Mouse (Mus musculus) adrenal gland, adult (tissue): Measurements from ENCODE around the gene Sprr2j-ps.

Experiments used
- DNase-seq, 2 experiments: peaks; one replicate each; pipeline ENCODE4 v3.0.0; 2022 to 2023; ENCODE audit warnings: low spot score in 1 of 2; ENCODE audit not compliant: inconsistent age in 2 of 2

Gene Sprr2j-ps

GRCm38 (mm10) chr3:92417782-92418181 is at the start of gene Sprr2j-ps:
Gene Sprr2j-ps (plus strand): TSS chr3:92418082.
- DNase-seq: no peak

- DNase-seq: no peak
Observed at GRCm38 (mm10) chr3:92373613-92374012, 44.3 kb upstream of the Sprr2j-ps start.

GRCm38 (mm10) chr3:92385385-92385784 is 32.5 kb upstream of the Sprr2j-ps start, which contains the start of gene Sprr2h:
Gene Sprr2h (plus strand): TSS chr3:92385685.
- no peak for DNase-seq

DNA sequence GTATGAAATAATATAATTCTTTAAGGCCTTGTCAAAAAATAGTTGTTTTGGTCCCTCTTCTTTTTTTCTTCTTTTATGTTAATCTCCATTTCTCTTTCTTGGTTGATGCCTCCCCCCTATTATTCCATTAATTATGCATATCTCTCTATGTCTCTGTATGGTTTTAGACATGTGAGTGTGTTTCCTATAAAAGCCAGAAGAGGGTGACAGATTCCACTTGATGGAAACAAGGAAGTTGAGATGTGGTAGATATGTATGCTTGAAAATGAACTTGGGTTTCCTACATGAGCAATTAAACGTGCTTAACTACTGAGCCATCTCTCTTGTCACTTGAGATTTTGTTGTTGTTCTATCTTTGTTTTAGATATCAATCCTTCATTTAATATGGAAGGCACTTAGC is 23.6 kb upstream of the Sprr2j-ps start:
- peak in 1 of 2 experiments; percentile 48 for DNase-seq

GRCm38 (mm10) chr3:92407691-92408090 is 10.2 kb upstream of the Sprr2j-ps start, which contains the start of gene Sprr2i:
Gene Sprr2i (plus strand): TSS chr3:92407991.
- no peak for DNase-seq

DNA sequence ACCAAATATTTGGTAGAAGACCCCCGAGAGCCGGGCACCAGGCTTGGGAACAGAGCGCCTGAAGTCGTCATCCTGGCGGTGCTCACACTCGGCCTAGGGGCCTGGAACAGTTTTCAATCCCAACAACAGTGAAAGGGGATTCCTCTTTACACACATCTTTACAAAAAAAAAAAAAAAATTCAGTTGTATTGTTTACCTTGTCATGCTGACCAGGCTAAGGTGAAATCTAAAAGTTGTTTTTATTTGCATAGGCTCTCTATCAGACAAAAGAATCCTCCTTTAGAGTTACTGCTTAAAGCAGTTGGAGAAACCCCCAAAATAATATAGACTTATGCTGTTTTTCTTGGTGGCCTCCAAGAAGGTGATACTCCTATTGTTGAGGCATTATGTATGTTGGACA is 11.4 kb downstream of the Sprr2j-ps start, which contains the start of gene Gm9774:
Gm9774 (minus strand) TSS at position 101 of the 400 bp plus-strand sequence.
- no peak for DNase-seq

DNA sequence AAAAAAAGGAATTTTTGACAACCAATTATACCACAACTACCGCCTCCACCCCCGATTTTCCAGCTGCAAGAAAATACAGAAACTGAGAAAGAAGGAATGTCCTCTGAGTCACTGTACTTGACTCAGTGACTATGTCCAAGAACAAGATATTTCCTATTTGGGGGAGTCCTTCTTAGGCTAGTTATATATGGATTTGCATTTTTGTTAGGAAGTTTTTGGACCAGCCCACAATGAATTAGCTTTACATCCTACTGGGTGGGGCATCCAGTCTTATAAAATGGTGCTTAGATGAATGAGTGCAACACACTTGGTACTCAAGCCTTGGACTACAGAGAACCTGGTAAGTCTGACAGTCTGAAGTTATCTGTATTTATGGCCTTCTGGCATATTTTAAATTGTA is 14.4 kb downstream of the Sprr2j-ps start, which contains the start of gene Sprr2k:
Sprr2k (plus strand) TSS at position 301 of the 400 bp plus-strand sequence.
- DNase-seq: no peak

DNA sequence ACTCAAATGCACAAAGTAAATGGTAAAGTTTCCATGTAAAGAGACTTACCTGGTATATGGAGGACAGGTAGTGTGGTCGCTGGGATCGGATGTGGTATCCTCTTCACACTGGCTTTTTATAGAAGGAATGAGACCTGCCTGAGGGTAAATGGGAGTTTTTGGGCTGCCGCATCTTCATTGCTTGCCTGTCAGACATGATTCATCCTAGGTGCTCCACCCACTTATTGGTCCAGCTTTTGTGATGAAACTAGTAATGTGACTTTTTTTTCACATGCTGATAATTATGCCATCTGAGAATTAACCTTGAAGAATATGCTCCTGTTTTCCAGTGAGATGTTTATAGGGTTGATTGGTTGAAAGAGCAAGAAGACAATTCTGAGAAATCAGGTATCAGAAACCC is 20.8 kb downstream of the Sprr2j-ps start, which contains the start of gene Sprr1b:
Sprr1b (minus strand) TSS at position 101 of the 400 bp plus-strand sequence.
- DNase-seq: no peak

DNA sequence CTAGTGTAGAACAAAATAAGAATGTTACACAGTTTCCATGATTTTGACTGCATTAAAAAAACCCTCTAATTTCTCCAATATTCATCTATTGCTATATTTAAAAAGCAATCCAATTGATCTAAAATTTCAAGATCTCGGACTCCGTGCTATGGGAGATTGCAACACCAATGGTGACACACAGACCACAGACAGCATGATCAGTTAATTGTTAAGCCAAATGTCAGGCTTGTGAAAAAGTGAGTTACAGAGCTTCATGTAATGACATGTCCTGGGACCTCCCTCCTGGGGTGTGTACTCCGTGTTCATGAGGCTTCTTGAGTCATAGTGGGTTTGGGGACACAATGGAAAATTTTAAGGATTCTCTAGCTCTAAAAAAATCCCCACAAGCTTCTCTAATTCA is 22.3 kb downstream of the Sprr2j-ps start:
- no peak for DNase-seq

- DNase-seq: no peak
Observed at GRCm38 (mm10) chr3:92455151-92455550, 37.3 kb downstream of the Sprr2j-ps start.

- no peak for DNase-seq
Observed at GRCm38 (mm10) chr3:92458620-92459019, 40.7 kb downstream of the Sprr2j-ps start, which contains the start of gene Sprr3. Gene Sprr3 (minus strand): TSS chr3:92458720.

GRCm38 (mm10) chr3:92466576-92466975 is 48.7 kb downstream of the Sprr2j-ps start:
- DNase-seq: no peak

- no peak for DNase-seq
Observed at GRCm38 (mm10) chr3:92467424-92467823, 49.5 kb downstream of the Sprr2j-ps start.
